Mouse (Mus musculus) small intestine, adult 2 months (tissue): ENCODE results near the gene Gfm1. TPM values are rescaled to one million over a fixed set of nuclear protein-coding genes. Genes with fewer than 3 reads are reported as not detected.

ENCODE experiments used
- H3K27ac ChIP-seq: fragments of 200-500 bp; 2 replicates; pipeline ENCODE4 v1.5.1; 2012; ENCODE audit warnings: low read depth, low read length, control low read depth, inconsistent platforms; ENCODE audit not compliant: insufficient read depth
- H3K27me3 ChIP-seq: fragments of 200-500 bp; 2 replicates; pipeline ENCODE4 v1.6.1; 2012; ENCODE audit warnings: mild to moderate bottlenecking, moderate library complexity, low read length, inconsistent platforms; ENCODE audit not compliant: control insufficient read depth, insufficient read depth
- H3K36me3 ChIP-seq: fragments of 200-500 bp; 2 replicates; pipeline ENCODE4 v1.6.1; 2012; ENCODE audit warnings: mild to moderate bottlenecking, low read length, control low read depth, inconsistent platforms; ENCODE audit not compliant: control insufficient read depth, insufficient read depth
- H3K4me1 ChIP-seq: fragments of 200-500 bp; 2 replicates; pipeline ENCODE4 v1.6.1; 2012; ENCODE audit warnings: low read length, inconsistent platforms, mixed read lengths; ENCODE audit not compliant: control insufficient read depth, insufficient read depth, insufficient read length
- H3K4me3 ChIP-seq: fragments of 200-500 bp; 2 replicates; pipeline ENCODE4 v1.5.1; 2012; ENCODE audit warnings: low read depth, mild to moderate bottlenecking, control low read depth, inconsistent platforms, low read length, moderate library complexity
- CTCF ChIP-seq: fragments of 200-500 bp; IDR thresholded peaks from 2 replicates; pipeline ENCODE4 v1.5.1; 2012; ENCODE audit warnings: low read depth, mild to moderate bottlenecking, control low read depth, inconsistent platforms, low read length, moderate library complexity, mixed read lengths; ENCODE audit not compliant: insufficient replicate concordance, insufficient read length; ENCODE audit errors: extremely low read depth
- POLR2A ChIP-seq: fragments of 200-500 bp; IDR thresholded peaks from 2 replicates; pipeline ENCODE4 v1.6.1; 2012; ENCODE audit warnings: low read depth, mild to moderate bottlenecking, control low read depth, inconsistent platforms, low read length, moderate library complexity
- WGBS: fragments of 180-500 bp; shearing (Covaris S2); methylation state at CpG from one replicate; pipeline ENCODE4 v1.1.7; 2018; 5-methylcytosine and 5-hydroxymethylcytosine counted together
- polyA plus RNA-seq: library from polyadenylated mRNA; depleted of rRNA; stranded (reverse); fragments of >200 nt; gene quantifications from 2 replicates; pipeline ENCODE4 v1.2.3, GENCODE M21; 2012

Gfm1 gene
- polyA plus RNA-seq, 1 experiment, result 5.9 TPM

DNA sequence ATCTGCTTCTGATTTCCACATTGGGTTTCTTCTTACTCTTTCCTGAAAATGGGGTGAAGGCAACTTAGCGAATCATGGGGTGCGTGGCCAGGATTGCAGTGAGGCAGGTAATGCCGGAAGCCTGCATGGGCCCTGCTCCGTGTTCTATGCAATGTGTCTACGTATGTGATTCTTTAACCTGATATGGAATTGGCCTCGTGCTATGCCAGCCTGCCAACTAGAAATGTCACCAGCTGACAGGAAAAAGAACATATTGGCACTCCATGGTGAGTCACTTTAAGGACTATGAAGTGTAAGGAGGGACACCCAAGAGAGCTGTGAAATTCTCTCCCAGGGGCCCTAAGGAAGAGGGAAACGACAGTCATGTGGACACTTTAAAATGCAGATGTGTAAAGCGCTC lies 63.2 kb downstream of the Gfm1 start:
- 86% methylated on average over 8 of the region's 8 CpGs for WGBS
- Histone ChIP-seq H3K36me3 (no peaks in the 10 kb centered on the region), H3K27me3 (no peaks in the 10 kb centered on the region), H3K27ac (no peak overlapping the region), H3K4me3 (no peak overlapping the region), H3K4me1 (no peaks in the 10 kb centered on the region)
- no peak for TF ChIP-seq POLR2A
- TF ChIP-seq CTCF, result no peak

DNA sequence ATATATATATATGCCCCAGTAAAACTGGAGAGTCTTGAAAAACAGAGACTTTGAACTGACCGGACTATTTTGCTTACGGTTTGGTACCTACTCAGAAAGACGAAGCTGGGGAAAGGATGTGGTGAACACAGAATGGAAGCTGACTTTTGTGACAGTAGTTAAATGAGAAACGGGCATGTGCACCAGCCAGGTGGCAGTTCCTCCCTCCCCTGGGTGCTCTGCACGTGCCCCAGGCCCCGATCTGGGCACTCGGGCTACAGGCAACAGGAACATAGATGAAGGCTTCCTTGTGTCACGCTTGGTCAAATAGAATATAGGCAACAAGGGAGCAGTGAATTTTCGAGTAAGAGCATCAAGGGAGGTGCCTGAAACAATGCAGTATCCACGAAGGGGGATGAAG lies 66.4 kb downstream of the Gfm1 start:
- Histone ChIP-seq H3K27ac (no peak overlapping the region), H3K36me3 (no peaks in the 10 kb centered on the region), H3K4me1 (no peaks in the 10 kb centered on the region), H3K27me3 (no peaks in the 10 kb centered on the region), H3K4me3 (no peak overlapping the region)
- 85% methylated on average over 10 of the region's 10 CpGs for WGBS
- TF ChIP-seq POLR2A, result no peak
- TF ChIP-seq CTCF, result no peak

DNA sequence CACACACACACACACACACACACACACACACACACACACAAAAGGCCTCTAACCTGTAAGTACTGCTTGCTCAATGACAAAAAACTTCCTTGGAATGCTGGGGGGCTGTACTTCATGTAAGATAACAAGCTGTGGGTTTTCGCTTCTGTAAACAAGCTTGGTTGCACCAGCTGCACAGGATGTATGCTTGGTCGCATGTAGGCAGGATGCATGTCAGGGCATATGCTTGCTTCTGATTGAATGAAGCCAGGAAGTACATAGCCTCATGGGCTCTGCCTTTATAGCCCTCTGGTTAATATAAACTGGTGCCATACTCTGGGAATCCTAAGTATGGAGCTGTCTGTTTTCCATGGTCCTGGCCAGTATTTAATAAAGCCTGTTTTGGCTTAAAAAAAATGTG lies 68.1 kb downstream of the Gfm1 start:
- Histone ChIP-seq H3K4me1 (no peaks in the 10 kb centered on the region), H3K27ac (no peak overlapping the region), H3K27me3 (no peaks in the 10 kb centered on the region), H3K36me3 (no peaks in the 10 kb centered on the region), H3K4me3 (no peak overlapping the region)
- WGBS, result 49% methylated on average over 2 of the region's 2 CpGs
- no peak for TF ChIP-seq POLR2A
- TF ChIP-seq CTCF, result no peak

DNA sequence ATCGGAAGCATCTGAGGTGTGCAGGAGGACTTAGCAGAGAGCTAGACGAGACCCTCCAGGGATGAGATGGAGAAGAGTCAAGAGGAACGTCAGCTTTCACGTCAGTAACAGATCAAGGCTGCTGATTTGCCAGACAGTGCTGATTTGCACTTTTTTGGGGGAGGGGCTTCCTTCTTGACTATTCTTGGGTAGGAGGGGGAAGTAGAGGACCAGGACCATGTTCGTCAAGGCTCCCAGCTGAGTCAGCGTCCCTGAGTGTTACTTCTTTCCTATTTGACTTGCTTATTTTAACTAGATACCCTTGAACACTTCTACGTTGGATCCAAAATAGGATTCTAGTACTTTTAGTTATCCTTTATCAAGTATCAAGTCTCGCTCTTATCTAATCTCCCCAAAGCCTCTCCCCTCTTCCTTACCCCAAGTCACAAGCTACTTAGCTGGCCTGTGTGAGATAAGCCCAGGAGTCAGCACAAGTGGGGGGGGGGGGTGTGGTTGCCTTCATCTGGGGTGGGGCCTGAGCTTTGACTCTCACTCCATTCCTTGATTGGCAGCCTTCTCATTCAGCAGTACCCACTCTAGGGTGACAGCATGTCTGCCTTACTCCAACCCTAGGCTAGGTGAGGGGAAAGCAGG lies 69.0 kb downstream of the Gfm1 start:
- Histone ChIP-seq H3K27me3 (no peaks in the 10 kb centered on the region), H3K27ac (no peak overlapping the region), H3K36me3 (no peaks in the 10 kb centered on the region), H3K4me1 (no peaks in the 10 kb centered on the region), H3K4me3 (no peak overlapping the region)
- no peak for TF ChIP-seq POLR2A
- TF ChIP-seq CTCF, result no peak
- 82% methylated on average over 8 of the region's 8 CpGs for WGBS

DNA sequence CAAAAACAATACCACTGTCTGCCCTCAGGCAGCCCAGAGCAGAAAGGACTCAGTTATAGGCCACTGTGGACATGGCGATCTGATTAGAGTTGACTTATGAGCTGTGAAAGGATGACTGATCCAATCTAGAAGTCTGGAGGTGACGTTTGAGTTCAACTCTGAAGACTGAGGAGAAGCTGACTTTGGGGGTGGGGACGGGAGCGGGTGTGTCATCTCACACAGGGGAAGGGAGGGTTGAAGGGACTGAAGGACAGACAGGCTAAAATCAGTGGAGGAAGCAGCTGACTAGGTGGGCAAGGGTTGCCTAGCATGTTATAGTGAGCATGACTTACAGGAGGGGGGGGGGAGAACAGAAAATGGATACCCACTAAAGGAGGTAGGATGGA lies 69.5 kb downstream of the Gfm1 start:
- 75% methylated on average over 4 of the region's 4 CpGs for WGBS
- Histone ChIP-seq H3K27me3 (no peaks in the 10 kb centered on the region), H3K4me1 (no peaks in the 10 kb centered on the region), H3K27ac (no peak overlapping the region), H3K4me3 (no peak overlapping the region), H3K36me3 (no peaks in the 10 kb centered on the region)
- TF ChIP-seq CTCF (no peak), POLR2A (no peak)

DNA sequence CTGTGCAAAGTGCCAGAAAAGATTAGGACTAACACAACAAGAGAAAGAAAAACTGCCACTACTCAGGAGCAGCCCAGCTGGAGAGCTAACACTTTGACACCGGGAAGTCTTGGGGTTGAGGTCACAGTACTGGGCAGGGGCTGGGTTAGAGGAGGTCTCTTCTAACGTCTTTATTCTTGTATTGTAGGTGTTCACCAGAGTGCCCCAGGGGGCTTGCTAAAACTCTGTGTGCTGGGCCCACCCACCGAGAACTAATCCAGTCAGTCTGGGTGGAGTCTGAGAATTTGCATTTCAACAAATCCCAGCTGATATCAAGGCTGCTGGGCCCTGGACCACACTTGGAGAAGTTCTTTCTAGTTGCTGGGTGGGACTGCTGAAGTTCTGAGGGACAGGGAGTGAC lies 74.0 kb downstream of the Gfm1 start:
- Histone ChIP-seq H3K27ac (no peak overlapping the region), H3K27me3 (no peaks in the 10 kb centered on the region), H3K4me3 (no peak overlapping the region), H3K4me1 (no peaks in the 10 kb centered on the region), H3K36me3 (no peaks in the 10 kb centered on the region)
- no peak for TF ChIP-seq CTCF
- TF ChIP-seq POLR2A, result no peak
- WGBS, result 22% methylated on average over 3 of the region's 3 CpGs

DNA sequence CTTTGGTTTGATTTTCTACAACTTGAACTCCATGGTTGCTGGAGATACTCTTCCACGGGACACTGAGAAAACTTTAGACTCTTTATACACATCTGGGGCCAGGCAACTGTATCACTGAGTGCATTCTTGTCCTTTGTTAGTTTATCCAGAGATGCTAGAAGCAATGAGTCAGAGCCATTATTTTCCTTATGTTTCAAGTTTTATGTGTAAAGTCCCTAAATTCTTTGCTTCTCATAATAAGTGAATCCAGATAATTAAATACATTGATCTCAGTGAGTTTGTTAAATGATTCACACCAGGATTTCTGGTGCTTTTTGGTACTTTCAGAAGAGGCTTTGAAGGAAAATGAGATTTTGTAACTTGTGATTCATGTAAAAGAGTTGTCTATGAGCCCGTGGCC lies 75.4 kb downstream of the Gfm1 start:
- 77% methylated on average over 2 of the region's 2 CpGs for WGBS

More for the DNA sequence above, 75.4 kb downstream of the Gfm1 start:
- H3K36me3 ChIP-seq, result no peaks in the 10 kb centered on the region
- H3K4me3 ChIP-seq, result no peak overlapping the region
- H3K27ac ChIP-seq, result no peak overlapping the region
- no peaks in the 10 kb centered on the region for H3K4me1 ChIP-seq
- no peaks in the 10 kb centered on the region for H3K27me3 ChIP-seq
- TF ChIP-seq POLR2A (no peak), CTCF (no peak)
